Mouse (Mus musculus): ENCODE results near the gene Tsacc. TPM values are rescaled to one million over a fixed set of nuclear protein-coding genes. Genes with fewer than 3 reads are reported as not detected.
"Not testable (repeated sequence)": the region's sequence is repeated elsewhere in the genome, so short reads cannot be mapped to it uniquely, and the experiment has no call there.

Gene Tsacc
- polyA plus RNA-seq, 1 experiment from 2014 or later, result 6.8 TPM

DNA sequence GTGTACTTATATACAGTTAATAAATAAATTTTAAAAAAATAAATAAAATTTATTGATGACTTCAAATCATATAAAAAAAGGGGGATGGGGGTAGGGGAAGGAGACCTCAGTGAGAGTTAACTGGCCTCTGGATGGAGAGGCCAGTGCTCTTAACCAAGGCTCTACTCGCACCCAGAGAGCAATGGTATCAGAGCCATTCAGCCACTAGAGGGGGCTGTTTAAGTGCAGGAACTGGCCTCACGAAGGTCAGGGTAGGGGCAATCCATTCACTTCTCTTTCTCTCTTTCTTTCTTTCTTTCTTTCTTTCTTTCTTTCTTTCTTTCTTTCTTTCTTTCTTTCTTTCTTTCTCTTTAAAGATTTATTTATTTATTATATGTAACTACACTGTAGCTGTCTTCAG, 34.5 kb upstream of the Tsacc start:
- H3K27me3 ChIP-seq (replicated peaks; ENCODE audit: control insufficient read depth, insufficient read depth, low read length), result no peaks in the 10 kb centered on the region
- no peak overlapping the region for H3K4me3 ChIP-seq (ENCODE audit: low read length)
- H3K9me3 ChIP-seq (ENCODE audit: control insufficient read depth, low read length), result no peaks in the 10 kb centered on the region
- peaks cover 5% of the 10 kb centered on the region for H3K36me3 ChIP-seq (ENCODE audit: control insufficient read depth, insufficient read depth, low read length)
- H3K9ac ChIP-seq (ENCODE audit: low read depth, low read length), result no peak overlapping the region
- peaks cover 6% of the 10 kb centered on the region for H3K4me1 ChIP-seq (ENCODE audit: control insufficient read depth, insufficient read depth, low read depth, low read length)
- no peak overlapping the region for H3K27ac ChIP-seq (ENCODE audit: low read depth, low read length)
- no peak overlapping the region for H3K4me2 ChIP-seq (ENCODE audit: low read length)
- ATAC-seq, result no peak
- WGBS, result 25% methylated on average over 2 of the region's 2 CpGs

DNA sequence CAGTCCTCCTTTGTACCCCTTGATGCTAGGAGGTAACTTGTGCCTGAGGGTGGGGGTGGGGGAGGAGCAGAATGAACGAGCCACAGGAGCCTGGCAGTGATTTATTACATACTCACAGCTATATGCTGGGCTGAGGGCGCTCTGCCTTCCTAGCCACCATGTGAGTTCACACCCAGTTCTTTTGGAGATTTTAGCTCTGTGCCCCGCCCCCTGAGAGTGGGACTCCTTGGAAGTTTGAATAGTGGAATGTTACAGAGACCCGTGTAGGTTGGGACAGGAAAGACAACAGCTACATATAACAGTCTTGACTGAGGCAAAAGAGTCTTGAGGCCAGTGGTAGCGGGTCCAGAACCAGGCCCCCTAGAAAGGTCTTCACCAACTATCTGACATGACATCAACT, 32.2 kb upstream of the Tsacc start:
- Histone ChIP-seq H3K4me2 (ENCODE audit: low read length) (no peak overlapping the region), H3K4me1 (ENCODE audit: control insufficient read depth, insufficient read depth, low read depth, low read length) (peaks cover 12% of the 10 kb centered on the region), H3K9me3 (ENCODE audit: control insufficient read depth, low read length) (no peaks in the 10 kb centered on the region), H3K27ac (ENCODE audit: low read depth, low read length) (no peak overlapping the region), H3K9ac (ENCODE audit: low read depth, low read length) (no peak overlapping the region), H3K27me3 (replicated peaks; ENCODE audit: control insufficient read depth, insufficient read depth, low read length) (no peaks in the 10 kb centered on the region), H3K4me3 (ENCODE audit: low read length) (no peak overlapping the region), H3K36me3 (ENCODE audit: control insufficient read depth, insufficient read depth, low read length) (peaks cover 5% of the 10 kb centered on the region)
- ATAC-seq, result no peak
- 75% methylated on average over 5 of the region's 5 CpGs for WGBS

DNA sequence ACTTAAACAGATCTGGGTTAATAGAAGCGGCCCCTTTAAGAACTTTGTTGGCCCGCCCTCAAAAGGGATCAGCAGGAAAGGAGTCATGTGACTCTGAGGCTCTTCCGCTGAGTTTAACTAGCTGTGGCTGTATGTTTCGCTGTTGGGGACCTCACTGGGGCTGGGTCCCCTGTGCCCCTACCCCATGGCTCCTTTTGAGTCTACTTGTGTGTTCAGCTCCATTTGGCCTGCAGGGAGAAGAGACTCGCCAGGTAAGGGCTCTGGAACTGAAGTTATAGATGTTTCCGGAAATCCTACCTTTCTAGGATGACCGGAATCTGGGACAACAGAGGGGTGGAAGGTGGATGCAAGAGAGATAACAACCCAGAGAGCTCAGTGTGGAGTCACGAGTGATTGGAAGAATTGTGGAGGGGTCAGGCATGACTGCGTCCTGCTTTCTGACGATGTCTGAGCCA, 28.2 kb upstream of the Tsacc start, which contains the start of gene Glmp:
TSS of gene Glmp (plus strand) at position 73 of the 455 bp plus-strand sequence.
- H3K4me1 ChIP-seq (ENCODE audit: control insufficient read depth, insufficient read depth, low read depth, low read length), result peaks cover 12% of the 10 kb centered on the region
- H3K9me3 ChIP-seq (ENCODE audit: control insufficient read depth, low read length), result no peaks in the 10 kb centered on the region
- H3K9ac ChIP-seq (ENCODE audit: low read depth, low read length), result peak within 1 kb of the TSS; percentile 83
- no peaks in the 10 kb centered on the region for H3K27me3 ChIP-seq (replicated peaks; ENCODE audit: control insufficient read depth, insufficient read depth, low read length)
- H3K36me3 ChIP-seq (ENCODE audit: control insufficient read depth, insufficient read depth, low read length), result peaks cover 31% of the 10 kb centered on the region
- peak; percentile 82 for ATAC-seq
- peak within 1 kb of the TSS; percentile 48; the same call in 1 of the 2 replicates for H3K27ac ChIP-seq (ENCODE audit: low read depth, low read length)
- H3K4me3 ChIP-seq (ENCODE audit: low read length), result peak within 1 kb of the TSS; percentile 85
- peak within 1 kb of the TSS; percentile 83 for H3K4me2 ChIP-seq (ENCODE audit: low read length)
- 2% methylated on average over 10 of the region's 10 CpGs for WGBS

DNA sequence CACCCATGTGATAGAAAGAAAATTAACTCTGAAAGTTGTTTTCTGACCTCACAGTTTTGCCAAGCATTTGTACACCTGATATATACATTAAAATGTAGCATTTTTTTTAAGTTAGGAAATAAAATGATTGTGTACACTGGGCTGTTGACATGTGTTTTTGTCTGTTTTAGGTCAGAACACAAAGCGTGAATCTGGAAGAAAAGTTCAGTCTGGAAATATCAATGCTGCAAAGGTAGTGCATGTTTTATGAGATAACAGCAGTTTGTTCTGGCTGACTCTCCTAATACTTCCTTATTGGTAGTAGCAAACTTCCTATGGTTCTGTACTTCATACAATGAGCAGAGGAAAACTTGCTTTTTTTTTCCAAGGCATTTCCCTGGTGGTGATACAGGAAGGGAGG, 2.4 kb upstream of the Tsacc start:
- Histone ChIP-seq H3K4me1 (ENCODE audit: control insufficient read depth, insufficient read depth, low read depth, low read length) (peaks cover 17% of the 10 kb centered on the region), H3K4me2 (ENCODE audit: low read length) (no peak overlapping the region), H3K9me3 (ENCODE audit: control insufficient read depth, low read length) (no peaks in the 10 kb centered on the region), H3K9ac (ENCODE audit: low read depth, low read length) (no peak overlapping the region), H3K27me3 (replicated peaks; ENCODE audit: control insufficient read depth, insufficient read depth, low read length) (no peaks in the 10 kb centered on the region), H3K4me3 (ENCODE audit: low read length) (no peak overlapping the region), H3K27ac (ENCODE audit: low read depth, low read length) (no peak overlapping the region), H3K36me3 (ENCODE audit: control insufficient read depth, insufficient read depth, low read length) (peaks cover 34% of the 10 kb centered on the region)
- 79% methylated on average over 1 of the region's 1 CpGs for WGBS
- ATAC-seq, result no peak

DNA sequence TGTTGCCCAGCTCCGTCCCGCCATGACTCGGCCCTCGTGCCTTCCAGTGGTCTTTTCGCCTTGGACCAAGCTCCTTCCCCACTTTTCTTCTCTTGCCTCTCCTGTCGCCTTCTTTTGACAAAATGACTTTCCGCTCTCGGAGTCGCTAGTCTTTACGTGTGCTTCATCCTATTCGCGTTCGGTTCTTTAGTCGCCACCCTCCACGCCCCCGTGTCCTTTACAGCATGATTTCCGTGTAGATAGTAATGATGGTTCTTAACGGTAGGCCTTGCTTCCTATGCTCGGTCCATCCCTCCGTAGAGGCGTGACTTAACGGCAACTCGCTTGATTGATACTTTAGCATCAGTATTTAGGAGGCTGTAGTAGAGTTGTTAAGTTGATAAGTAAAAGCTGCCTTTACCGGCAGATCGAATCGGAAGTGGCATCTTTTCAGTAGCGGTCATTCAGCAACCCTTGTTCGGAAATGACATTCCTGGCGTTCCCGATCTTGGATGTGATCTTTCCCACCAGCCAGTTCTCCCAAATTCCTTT, 587 bp upstream of the Tsacc start:
- H3K9me3 ChIP-seq (ENCODE audit: control insufficient read depth, low read length), result no peaks in the 10 kb centered on the region
- no peak for ATAC-seq
- peaks cover 17% of the 10 kb centered on the region for H3K4me1 ChIP-seq (ENCODE audit: control insufficient read depth, insufficient read depth, low read depth, low read length)
- peak overlapping the region; percentile 82 for H3K4me3 ChIP-seq (ENCODE audit: low read length)
- peak overlapping the region; percentile 75 for H3K4me2 ChIP-seq (ENCODE audit: low read length)
- WGBS, result under 1% methylated on average over 30 of the region's 30 CpGs
- H3K27me3 ChIP-seq (replicated peaks; ENCODE audit: control insufficient read depth, insufficient read depth, low read length), result no peaks in the 10 kb centered on the region
- H3K9ac ChIP-seq (ENCODE audit: low read depth, low read length), result peak overlapping the region; percentile 88
- peak overlapping the region; percentile 93 for H3K27ac ChIP-seq (ENCODE audit: low read depth, low read length)
- H3K36me3 ChIP-seq (ENCODE audit: control insufficient read depth, insufficient read depth, low read length), result peaks cover 23% of the 10 kb centered on the region

DNA sequence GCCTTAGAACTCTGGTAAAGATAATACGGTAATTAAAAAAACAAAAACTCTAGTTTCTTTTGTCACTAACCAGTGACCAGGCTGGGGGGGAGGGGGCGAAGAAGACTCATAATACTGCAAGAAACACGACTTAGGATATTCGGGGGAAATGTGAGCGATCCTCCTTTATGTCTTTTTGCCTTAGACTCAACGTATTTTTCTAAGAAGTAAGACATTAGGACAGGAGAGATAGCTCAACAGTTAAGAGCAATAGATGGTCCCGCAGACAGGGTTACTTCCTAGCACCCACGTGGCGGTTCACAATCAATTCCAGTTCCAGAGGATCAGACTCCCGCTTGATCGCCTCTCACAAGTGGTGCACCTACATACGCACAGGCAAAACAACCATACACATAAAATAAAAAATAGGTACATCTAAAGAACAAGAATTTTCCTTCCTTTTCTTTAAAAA, 664 bp downstream of the Tsacc start:
- H3K27ac ChIP-seq (ENCODE audit: low read depth, low read length), result peak overlapping the region; percentile 93
- H3K4me3 ChIP-seq (ENCODE audit: low read length), result peak overlapping the region; percentile 82
- H3K4me2 ChIP-seq (ENCODE audit: low read length), result peak overlapping the region; percentile 79
- peaks cover 13% of the 10 kb centered on the region for H3K36me3 ChIP-seq (ENCODE audit: control insufficient read depth, insufficient read depth, low read length)
- H3K9ac ChIP-seq (ENCODE audit: low read depth, low read length), result peak overlapping the region; percentile 66
- H3K4me1 ChIP-seq (ENCODE audit: control insufficient read depth, insufficient read depth, low read depth, low read length), result peaks cover 17% of the 10 kb centered on the region
- WGBS, result 1% methylated on average over 12 of the region's 12 CpGs
- no peaks in the 10 kb centered on the region for H3K9me3 ChIP-seq (ENCODE audit: control insufficient read depth, low read length)
- peak; percentile 5; the same call in 1 of the 2 replicates for ATAC-seq
- no peaks in the 10 kb centered on the region for H3K27me3 ChIP-seq (replicated peaks; ENCODE audit: control insufficient read depth, insufficient read depth, low read length)

DNA sequence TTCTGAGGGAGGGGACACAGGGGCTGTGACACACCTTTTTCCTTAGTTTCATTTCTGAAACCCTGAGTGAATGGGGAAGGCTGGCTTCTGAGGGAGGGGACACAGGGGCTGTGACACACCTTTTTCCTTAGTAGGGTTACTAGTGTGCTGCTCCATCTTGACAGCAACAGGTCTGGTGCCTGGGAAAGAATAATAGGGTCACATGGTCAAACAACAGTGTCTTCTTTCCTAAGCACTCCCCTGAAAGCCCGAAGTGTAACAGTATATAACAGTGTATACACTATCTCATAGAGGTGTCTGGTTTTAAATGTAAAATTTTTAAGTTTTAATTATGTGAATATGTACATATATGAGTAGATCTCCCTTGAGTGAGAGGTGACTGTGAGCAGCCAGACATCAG, 1.5 kb downstream of the Tsacc start:
- not testable (repeated sequence) for H3K9ac ChIP-seq (ENCODE audit: low read depth, low read length)

DNA sequence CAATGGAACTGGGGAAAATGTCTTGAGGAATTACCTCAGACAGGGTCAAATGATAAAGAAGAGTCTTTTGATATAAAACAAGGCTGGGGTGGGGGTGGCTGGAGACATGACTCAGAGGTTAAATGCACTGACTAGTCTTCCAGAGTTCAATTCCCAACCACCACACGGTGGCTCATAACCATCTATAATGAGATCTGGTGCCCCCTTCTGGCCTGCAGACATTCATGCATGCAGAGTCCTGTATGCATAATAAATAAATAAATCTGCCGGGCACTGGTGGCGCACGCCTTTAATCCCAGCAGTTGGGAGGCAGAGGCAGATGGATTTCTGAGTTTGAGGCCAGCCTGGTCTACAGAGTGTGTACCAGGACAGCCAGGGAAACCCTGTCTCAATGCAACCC, 4.8 kb downstream of the Tsacc start:
- Histone ChIP-seq H3K4me2 (ENCODE audit: low read length) (no peak overlapping the region), H3K9ac (ENCODE audit: low read depth, low read length) (no peak overlapping the region), H3K36me3 (ENCODE audit: control insufficient read depth, insufficient read depth, low read length) (no peaks in the 10 kb centered on the region), H3K27me3 (replicated peaks; ENCODE audit: control insufficient read depth, insufficient read depth, low read length) (no peaks in the 10 kb centered on the region), H3K4me3 (ENCODE audit: low read length) (no peak overlapping the region), H3K27ac (ENCODE audit: low read depth, low read length) (no peak overlapping the region), H3K4me1 (ENCODE audit: control insufficient read depth, insufficient read depth, low read depth, low read length) (peaks cover 5% of the 10 kb centered on the region), H3K9me3 (ENCODE audit: control insufficient read depth, low read length) (no peaks in the 10 kb centered on the region)
- WGBS, result 41% methylated on average over 4 of the region's 4 CpGs
- ATAC-seq, result no peak

More for the DNA sequence above, 1.5 kb downstream of the Tsacc start:
- H3K27me3 ChIP-seq (replicated peaks; ENCODE audit: control insufficient read depth, insufficient read depth, low read length); ATAC-seq; H3K4me2 ChIP-seq (ENCODE audit: low read length); H3K36me3 ChIP-seq (ENCODE audit: control insufficient read depth, insufficient read depth, low read length); H3K4me3 ChIP-seq (ENCODE audit: low read length); H3K27ac ChIP-seq (ENCODE audit: low read depth, low read length); H3K9me3 ChIP-seq (ENCODE audit: control insufficient read depth, low read length): not testable (repeated sequence)
- WGBS, result 75% methylated on average over 1 of the region's 1 CpGs
- H3K4me1 ChIP-seq (ENCODE audit: control insufficient read depth, insufficient read depth, low read depth, low read length), result peaks cover 17% of the 10 kb centered on the region

DNA sequence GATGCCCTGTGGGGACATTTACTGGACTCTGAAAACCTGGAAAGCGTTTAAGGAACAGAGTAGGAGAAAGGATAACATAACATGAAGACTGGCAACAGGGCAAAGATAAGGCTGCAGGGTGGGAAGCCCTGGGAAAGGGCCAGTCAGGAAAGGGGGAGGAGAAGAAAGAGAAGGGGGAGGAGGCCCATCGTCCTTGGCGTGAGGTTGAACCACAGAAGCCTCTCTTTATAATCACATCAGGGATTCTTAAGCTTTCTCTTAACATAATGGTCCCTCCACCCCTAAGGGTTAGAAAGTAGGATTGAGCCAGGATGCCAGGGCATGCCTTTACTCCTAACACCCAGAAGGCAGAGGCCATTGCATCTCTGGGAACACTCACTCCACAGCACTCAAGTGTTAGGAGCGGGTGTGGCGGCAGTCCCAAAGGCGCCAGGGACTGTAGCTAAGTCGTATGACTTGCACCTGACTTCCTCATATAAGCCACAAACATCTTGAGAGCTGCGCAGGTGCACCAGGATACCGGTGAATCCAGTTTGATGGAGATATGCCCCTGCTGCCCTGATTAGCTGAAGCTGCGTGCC, 8.6 kb downstream of the Tsacc start:
- not testable (repeated sequence) for H3K4me1 ChIP-seq (ENCODE audit: control insufficient read depth, insufficient read depth, low read depth, low read length); H3K36me3 ChIP-seq (ENCODE audit: control insufficient read depth, insufficient read depth, low read length); H3K4me2 ChIP-seq (ENCODE audit: low read length); ATAC-seq; H3K27me3 ChIP-seq (replicated peaks; ENCODE audit: control insufficient read depth, insufficient read depth, low read length); H3K4me3 ChIP-seq (ENCODE audit: low read length); H3K27ac ChIP-seq (ENCODE audit: low read depth, low read length); H3K9me3 ChIP-seq (ENCODE audit: control insufficient read depth, low read length); H3K9ac ChIP-seq (ENCODE audit: low read depth, low read length)
- 77% methylated on average over 8 of the region's 10 CpGs for WGBS

Data from hindbrain, embryonic 16.5 days (tissue).